Mouse (Mus musculus): Measurements from ENCODE around the gene Setd2. TPM values are rescaled to one million over a fixed set of nuclear protein-coding genes. Genes with fewer than 3 reads are reported as not detected.

Gene Setd2
- total and polyA plus RNA-seq, 2 experiments, result 20.1 to 36.5 TPM

DNA sequence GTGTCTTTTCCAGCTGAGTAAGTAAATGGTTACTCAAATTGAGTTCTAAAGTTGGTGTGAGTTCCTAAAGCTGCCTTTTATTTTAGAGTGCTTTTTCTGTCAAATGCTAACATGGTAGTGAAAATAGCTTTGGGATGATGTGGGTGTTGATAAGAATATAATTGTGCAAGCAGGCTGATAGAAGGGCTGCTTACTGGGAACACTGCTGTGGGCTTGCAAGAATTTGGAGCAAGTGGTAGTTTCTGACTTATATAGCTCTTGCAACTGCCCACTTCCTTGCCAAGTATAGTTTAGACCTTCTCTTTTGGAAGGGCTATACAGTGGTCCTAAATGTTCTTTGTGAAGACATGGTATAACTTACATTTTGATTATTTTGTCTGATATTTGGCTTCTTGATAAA, 6.1 kb downstream of the Setd2 start:
- Histone ChIP-seq H3K36me3 (ENCODE audit: control insufficient read depth, insufficient read depth, low read length) (no peaks in the 10 kb centered on the region), H3K4me1 (ENCODE audit: control insufficient read depth, insufficient read depth, low read length) (peaks cover 35% of the 10 kb centered on the region), H3K27me3 (ENCODE audit: control insufficient read depth, insufficient read depth, low read length) (no peaks in the 10 kb centered on the region), H3K79me2 (ENCODE audit: control insufficient read depth, insufficient read depth, low read length) (peaks cover 53% of the 10 kb centered on the region; the same call in 1 of the 2 replicates), H3K9ac (ENCODE audit: low read depth, low read length) (no peak overlapping the region), H3K4me3 (ENCODE audit: insufficient read depth, low read depth, low read length) (no peak overlapping the region), H3K27ac (replicated peaks; ENCODE audit: insufficient read depth, low read depth, low read length) (no peak overlapping the region)
- no peak for DNase-seq (ENCODE audit: extremely low read depth, low read depth, low spot score)
- TF ChIP-seq CTCF (IDR thresholded peaks at IDR 0.05; ENCODE audit: low read depth, low read length) (no peak), POLR2A (IDR thresholded peaks at IDR 0.05; ENCODE audit: extremely low read depth, insufficient read depth, low read length) (no peak)

GRCm38 (mm10) chr9:110541988-110542387, 9.6 kb downstream of the Setd2 start:
- Histone ChIP-seq H3K9ac (ENCODE audit: low read depth, low read length) (no peak overlapping the region), H3K4me1 (ENCODE audit: control insufficient read depth, insufficient read depth, low read length) (peaks cover 25% of the 10 kb centered on the region), H3K4me3 (ENCODE audit: insufficient read depth, low read depth, low read length) (no peak overlapping the region), H3K27ac (replicated peaks; ENCODE audit: insufficient read depth, low read depth, low read length) (no peak overlapping the region), H3K79me2 (ENCODE audit: control insufficient read depth, insufficient read depth, low read length) (peaks cover 31% of the 10 kb centered on the region; the same call in 1 of the 2 replicates), H3K36me3 (ENCODE audit: control insufficient read depth, insufficient read depth, low read length) (peaks cover 2% of the 10 kb centered on the region; the same call in 1 of the 2 replicates), H3K27me3 (ENCODE audit: control insufficient read depth, insufficient read depth, low read length) (no peaks in the 10 kb centered on the region)
- WGBS, result 72% methylated on average over 4 of the region's 4 CpGs
- TF ChIP-seq CTCF (IDR thresholded peaks at IDR 0.05; ENCODE audit: low read depth, low read length) (no peak), POLR2A (IDR thresholded peaks at IDR 0.05; ENCODE audit: extremely low read depth, insufficient read depth, low read length) (no peak)
- no peak for DNase-seq (ENCODE audit: extremely low read depth, low read depth, low spot score)

DNA sequence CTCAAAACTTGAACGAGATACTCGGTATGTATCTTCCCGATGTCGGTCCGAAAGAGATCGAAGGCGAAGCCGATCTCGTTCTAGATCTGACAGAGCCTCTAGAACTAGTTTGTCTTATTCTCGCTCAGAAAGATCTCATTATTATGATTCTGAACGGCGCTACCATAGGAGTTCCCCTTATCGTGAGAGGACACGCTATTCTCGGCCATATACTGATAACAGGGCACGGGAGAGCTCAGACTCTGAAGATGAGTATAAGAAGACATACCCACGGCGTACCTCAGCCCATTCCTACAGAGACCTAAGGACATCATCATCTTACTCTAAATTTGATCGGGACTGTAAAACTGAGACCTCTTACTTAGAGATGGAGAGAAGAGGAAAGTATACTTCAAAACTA, 15.9 kb downstream of the Setd2 start:
- DNase-seq (ENCODE audit: extremely low read depth, low read depth, low spot score), result no peak
- peaks cover 24% of the 10 kb centered on the region; the same call in 1 of the 2 replicates for H3K79me2 ChIP-seq (ENCODE audit: control insufficient read depth, insufficient read depth, low read length)
- H3K4me1 ChIP-seq (ENCODE audit: control insufficient read depth, insufficient read depth, low read length), result peaks cover 5% of the 10 kb centered on the region
- H3K36me3 ChIP-seq (ENCODE audit: control insufficient read depth, insufficient read depth, low read length), result peaks cover 49% of the 10 kb centered on the region
- H3K27me3 ChIP-seq (ENCODE audit: control insufficient read depth, insufficient read depth, low read length), result no peaks in the 10 kb centered on the region
- no peak overlapping the region for H3K9ac ChIP-seq (ENCODE audit: low read depth, low read length)
- no peak overlapping the region for H3K4me3 ChIP-seq (ENCODE audit: insufficient read depth, low read depth, low read length)
- WGBS, result 97% methylated on average over 19 of the region's 19 CpGs
- H3K27ac ChIP-seq (replicated peaks; ENCODE audit: insufficient read depth, low read depth, low read length), result no peak overlapping the region
- TF ChIP-seq CTCF (IDR thresholded peaks at IDR 0.05; ENCODE audit: low read depth, low read length) (no peak), POLR2A (IDR thresholded peaks at IDR 0.05; ENCODE audit: extremely low read depth, insufficient read depth, low read length) (no peak)

GRCm38 (mm10) chr9:110568309-110568708, 35.9 kb downstream of the Setd2 start:
- DNase-seq (ENCODE audit: extremely low read depth, low read depth, low spot score), result no peak
- H3K36me3 ChIP-seq (ENCODE audit: control insufficient read depth, insufficient read depth, low read length), result peaks cover 63% of the 10 kb centered on the region
- no peaks in the 10 kb centered on the region for H3K27me3 ChIP-seq (ENCODE audit: control insufficient read depth, insufficient read depth, low read length)
- no peaks in the 10 kb centered on the region for H3K4me1 ChIP-seq (ENCODE audit: control insufficient read depth, insufficient read depth, low read length)
- TF ChIP-seq CTCF (IDR thresholded peaks at IDR 0.05; ENCODE audit: low read depth, low read length), result no peak
- no peak for TF ChIP-seq POLR2A (IDR thresholded peaks at IDR 0.05; ENCODE audit: extremely low read depth, insufficient read depth, low read length)
- no peak overlapping the region for H3K27ac ChIP-seq (replicated peaks; ENCODE audit: insufficient read depth, low read depth, low read length)
- H3K9ac ChIP-seq (ENCODE audit: low read depth, low read length), result no peak overlapping the region
- H3K79me2 ChIP-seq (ENCODE audit: control insufficient read depth, insufficient read depth, low read length), result peaks cover 4% of the 10 kb centered on the region; the same call in 1 of the 2 replicates
- H3K4me3 ChIP-seq (ENCODE audit: insufficient read depth, low read depth, low read length), result no peak overlapping the region

- H3K36me3 ChIP-seq (ENCODE audit: control insufficient read depth, insufficient read depth, low read length), result peaks cover 17% of the 10 kb centered on the region
- H3K27me3 ChIP-seq (ENCODE audit: control insufficient read depth, insufficient read depth, low read length), result no peaks in the 10 kb centered on the region
These were observed 49.8 kb downstream of the Setd2 start for GRCm38 (mm10) chr9:110582161-110582560.

GRCm38 (mm10) chr9:110583521-110583920, 51.1 kb downstream of the Setd2 start:
- Histone ChIP-seq H3K9ac (ENCODE audit: low read depth, low read length) (no peak overlapping the region), H3K27me3 (ENCODE audit: control insufficient read depth, insufficient read depth, low read length) (no peaks in the 10 kb centered on the region), H3K27ac (replicated peaks; ENCODE audit: insufficient read depth, low read depth, low read length) (no peak overlapping the region), H3K4me1 (ENCODE audit: control insufficient read depth, insufficient read depth, low read length) (peaks cover 3% of the 10 kb centered on the region; the same call in 1 of the 2 replicates), H3K4me3 (ENCODE audit: insufficient read depth, low read depth, low read length) (no peak overlapping the region), H3K79me2 (ENCODE audit: control insufficient read depth, insufficient read depth, low read length) (peaks cover 6% of the 10 kb centered on the region; the same call in 1 of the 2 replicates), H3K36me3 (ENCODE audit: control insufficient read depth, insufficient read depth, low read length) (peaks cover 12% of the 10 kb centered on the region)
- no peak for TF ChIP-seq POLR2A (IDR thresholded peaks at IDR 0.05; ENCODE audit: extremely low read depth, insufficient read depth, low read length)
- TF ChIP-seq CTCF (IDR thresholded peaks at IDR 0.05; ENCODE audit: low read depth, low read length), result no peak
- DNase-seq (ENCODE audit: extremely low read depth, low read depth, low spot score), result no peak
- WGBS, result 61% methylated on average over 1 of the region's 1 CpGs

More at GRCm38 (mm10) chr9:110582161-110582560, 49.8 kb downstream of the Setd2 start:
- Histone ChIP-seq H3K4me1 (ENCODE audit: control insufficient read depth, insufficient read depth, low read length) (peaks cover 3% of the 10 kb centered on the region; the same call in 1 of the 2 replicates), H3K4me3 (ENCODE audit: insufficient read depth, low read depth, low read length) (no peak overlapping the region), H3K79me2 (ENCODE audit: control insufficient read depth, insufficient read depth, low read length) (peaks cover 3% of the 10 kb centered on the region; the same call in 1 of the 2 replicates), H3K27ac (replicated peaks; ENCODE audit: insufficient read depth, low read depth, low read length) (peak overlapping the region; percentile 71), H3K9ac (ENCODE audit: low read depth, low read length) (no peak overlapping the region)
- TF ChIP-seq CTCF (IDR thresholded peaks at IDR 0.05; ENCODE audit: low read depth, low read length) (no peak), POLR2A (IDR thresholded peaks at IDR 0.05; ENCODE audit: extremely low read depth, insufficient read depth, low read length) (no peak)
- 25% methylated on average over 2 of the region's 2 CpGs for WGBS
- DNase-seq (ENCODE audit: extremely low read depth, low read depth, low spot score), result peak; percentile 79
